Mouse (Mus musculus) T-helper 2 cell (primary cell): ENCODE measurements around the gene Magi3.

Experiments
- in situ Hi-C: fragments of 300-600 bp; cut with MboI, MseI; formaldehyde crosslinking; loops from one replicate; pipeline ENCODE4 v1.15.1; 2025; ENCODE audit warnings: high pct_unique_total_duplicates

Magi3 gene

GRCm38 (mm10) chr3:104069395-104069794 is 150.8 kb downstream of the Magi3 start:
- in situ Hi-C loops = no loop called here

GRCm38 (mm10) chr3:104059001-104059622 is 161.1 kb downstream of the Magi3 start:
- in situ Hi-C loops = no loop called here

- in situ Hi-C loops = no loop called here
Measured at GRCm38 (mm10) chr3:104032747-104033146, 187.4 kb downstream of the Magi3 start.

GRCm38 (mm10) chr3:104032086-104032485 is 188.1 kb downstream of the Magi3 start:
- in situ Hi-C loops = no loop called here

- in situ Hi-C loops = no loop called here
Measured at GRCm38 (mm10) chr3:104026938-104027337, 193.2 kb downstream of the Magi3 start.

GRCm38 (mm10) chr3:104020101-104020500 is 200.1 kb downstream of the Magi3 start:
- in situ Hi-C loops = no loop called here

- in situ Hi-C loops = loop anchor here (5.0 kb wide), 1 partner anchor 423 kb away; no protein-coding TSS in a partner anchor
Measured at GRCm38 (mm10) chr3:104019453-104019852, 200.7 kb downstream of the Magi3 start.

GRCm38 (mm10) chr3:104017931-104018330 is 202.2 kb downstream of the Magi3 start:
- in situ Hi-C loops = loop anchor here (5.0 kb wide), 1 partner anchor 424 kb away; no protein-coding TSS in a partner anchor

GRCm38 (mm10) chr3:104011972-104012371 is 208.2 kb downstream of the Magi3 start:
- in situ Hi-C loops = no loop called here

GRCm38 (mm10) chr3:104009924-104010662 is 210.1 kb downstream of the Magi3 start:
- in situ Hi-C loops = loop anchor here (10.0 kb wide), 1 partner anchor 825 kb away; no protein-coding TSS in a partner anchor

GRCm38 (mm10) chr3:104007479-104007878 is 212.7 kb downstream of the Magi3 start:
- in situ Hi-C loops = loop anchor here (10.0 kb wide), 1 partner anchor 827 kb away; no protein-coding TSS in a partner anchor

- in situ Hi-C loops = loop anchor here (10.0 kb wide), 1 partner anchor 828 kb away; no protein-coding TSS in a partner anchor
Measured at GRCm38 (mm10) chr3:104006896-104007466, 213.2 kb downstream of the Magi3 start.

- in situ Hi-C loops = no loop called here
Measured at GRCm38 (mm10) chr3:103998724-103999123, 221.4 kb downstream of the Magi3 start.

- in situ Hi-C loops = no loop called here
Measured at GRCm38 (mm10) chr3:103991271-103991670, 228.9 kb downstream of the Magi3 start.

- in situ Hi-C loops = no loop called here
Measured at GRCm38 (mm10) chr3:103989352-103989751, 230.8 kb downstream of the Magi3 start.

GRCm38 (mm10) chr3:103987831-103988432 is 232.2 kb downstream of the Magi3 start:
- in situ Hi-C loops = no loop called here

- in situ Hi-C loops = no loop called here
Measured at GRCm38 (mm10) chr3:103985194-103985593, 235.0 kb downstream of the Magi3 start.

GRCm38 (mm10) chr3:103984556-103984955 is 235.6 kb downstream of the Magi3 start:
- in situ Hi-C loops = no loop called here

- in situ Hi-C loops = no loop called here
Measured at GRCm38 (mm10) chr3:103971157-103971556, 249.0 kb downstream of the Magi3 start.

- in situ Hi-C loops = no loop called here
Measured at GRCm38 (mm10) chr3:103968701-103969100, 251.5 kb downstream of the Magi3 start.

- in situ Hi-C loops = no loop called here
Measured at GRCm38 (mm10) chr3:103967861-103968691, 252.1 kb downstream of the Magi3 start, which contains the start of gene Phtf1. Gene Phtf1 (plus strand): TSS chr3:103968110.
